In the genomic region with DNA sequence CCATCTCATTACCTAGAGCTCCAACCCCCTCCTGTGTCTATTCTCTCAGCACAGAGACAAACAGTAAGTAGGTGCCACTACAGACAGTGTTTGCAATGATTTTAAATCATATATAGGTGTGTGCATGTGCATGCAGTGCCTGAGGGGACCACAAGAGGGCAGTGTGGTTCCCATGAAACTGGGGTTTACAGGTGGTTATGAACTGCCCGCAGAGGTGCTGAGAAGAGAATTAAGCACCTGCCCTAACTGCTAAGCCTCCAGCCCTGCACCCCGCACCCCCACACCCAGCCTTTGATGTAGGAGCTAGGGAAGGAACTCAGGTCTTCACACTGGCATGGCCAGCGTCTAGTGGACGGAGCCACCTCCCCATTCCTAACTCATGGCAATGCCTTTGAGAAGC, we compare ENCODE assay signal across 8 mouse cellular contexts. TPM values are rescaled to one million over a fixed set of nuclear protein-coding genes. Genes with fewer than 3 reads are reported as not detected.
A peak's percentile ranks its signal among the peaks of the same experiment; 100 is the strongest.
DNase-seq lines count a peak whose midpoint lies in the region; TF ChIP-seq lines count a peak whose summit lies in the region.

No protein-coding gene starts in this region.

- intact Hi-C loops in left cerebral cortex, postnatal 14 days (cut with DNase I) = loop anchor here (5.0 to 10.0 kb wide), 2 partner anchors 96 to 208 kb away; no protein-coding TSS in a partner anchor

- TF ChIP-seq POLR2A in bone marrow, adult 2 months (IDR thresholded peaks at IDR 0.05; ENCODE audit: borderline replicate concordance, control insufficient read depth, low read depth, low read length) = no peak

- no peak overlapping the region for H3K4me3 ChIP-seq in bone marrow, adult 2 months (replicated peaks; ENCODE audit: control insufficient read depth, low read depth, low read length)

- peak; percentile 81 for TF ChIP-seq CTCF in bone marrow, adult 2 months (IDR thresholded peaks at IDR 0.05; ENCODE audit: control insufficient read depth, insufficient read depth, low read length)

- H3K27ac ChIP-seq in bone marrow, adult 2 months (ENCODE audit: control insufficient read depth, insufficient read depth, low read depth, low read length, poor library complexity) = no peak overlapping the region

- WGBS in bone marrow, adult 2 months = 52% methylated on average over 4 of the region's 4 CpGs

- no peaks in the 10 kb centered on the region for H3K4me1 ChIP-seq in bone marrow, adult 2 months (ENCODE audit: control insufficient read depth, insufficient read depth, low read length)

- DNase-seq in cerebellum, postnatal 10 days = peak; percentile 70 to 80
- no peak for DNase-seq in cerebellum, adult 11 months
- peak; percentile 41 to 45 for DNase-seq in left cerebral cortex, postnatal 14 days (ENCODE audit: low spot score in 2 of 2)
- DNase-seq in left cerebral cortex, adult 18-20 months (ENCODE audit: low spot score in 2 of 2) = no peak
- DNase-seq in kidney, postnatal 14 days = peak; percentile 52
- DNase-seq in ovary, postnatal 14 days (ENCODE audit: low spot score) = peak; percentile 56
- DNase-seq in frontal cortex, postnatal 14 days (ENCODE audit: low spot score in 2 of 2) = no peak

RNA-seq across cellular contexts. Expression of gene Guca1b, which starts 1.5 kb away (rescaled TPM):
- under 1 TPM; 0.72 to 0.77 TPM for total RNA-seq in left cerebral cortex, postnatal 14 days (2021)
- total RNA-seq in left cerebral cortex, adult 18-20 months (2021) = 1 to 10 TPM; 1.7 to 2.8 TPM
- polyA plus RNA-seq in bone marrow, adult 2 months (2011; ENCODE audit: insufficient read depth, insufficient read length, low replicate concordance, missing spikeins) = 0.61 and 1.2 TPM in 2 replicates

RNA-seq across cellular contexts. Expression of gene Guca1a, which starts 13.7 kb away (rescaled TPM):
- total RNA-seq in left cerebral cortex, postnatal 14 days (2021) = under 1 TPM in 1 of 2 experiments, not detected in 1; 0.40 TPM
- under 1 TPM in 1 of 2 experiments, not detected in 1; 0.40 TPM for total RNA-seq in left cerebral cortex, adult 18-20 months (2021)
- polyA plus RNA-seq in bone marrow, adult 2 months (2011; ENCODE audit: insufficient read depth, insufficient read length, low replicate concordance, missing spikeins) = 1.8 TPM in 1 of 2 replicates, not detected in the other

RNA-seq across cellular contexts. Expression of gene Mrps10, which starts 18.0 kb away (rescaled TPM):
- 10 to 100 TPM; 26.2 to 28.5 TPM for total RNA-seq in left cerebral cortex, postnatal 14 days (2021)
- total RNA-seq in left cerebral cortex, adult 18-20 months (2021) = 10 to 100 TPM; 30.0 to 33.6 TPM
- 18.4 and 31.9 TPM in 2 replicates for polyA plus RNA-seq in bone marrow, adult 2 months (2011; ENCODE audit: insufficient read depth, insufficient read length, low replicate concordance, missing spikeins)

RNA-seq across cellular contexts. Expression of gene AI661453, which starts 49.8 kb away (rescaled TPM):
- under 1 TPM; 0.23 to 0.59 TPM for total RNA-seq in left cerebral cortex, postnatal 14 days (2021)
- under 1 TPM; 0.46 to 0.54 TPM for total RNA-seq in left cerebral cortex, adult 18-20 months (2021)
- 0.30 and 0.68 TPM in 2 replicates for polyA plus RNA-seq in bone marrow, adult 2 months (2011; ENCODE audit: insufficient read depth, insufficient read length, low replicate concordance, missing spikeins)

RNA-seq across cellular contexts. Expression of gene 1700001C19Rik, which starts 50.5 kb away (rescaled TPM):
- total RNA-seq in left cerebral cortex, postnatal 14 days (2021) = not detected
- total RNA-seq in left cerebral cortex, adult 18-20 months (2021) = under 1 TPM in 1 of 2 experiments, not detected in 1; 0.21 TPM
- 1.4 and 1.5 TPM in 2 replicates for polyA plus RNA-seq in bone marrow, adult 2 months (2011; ENCODE audit: insufficient read depth, insufficient read length, low replicate concordance, missing spikeins)

Comparison
In these comparisons a context has a peak if more than half of its experiments do, and no peak if none do; other contexts are left out.
1. DNase-seq: peak in cerebellum, postnatal 10 days (2 of 2), left cerebral cortex, postnatal 14 days (2 of 2), kidney, postnatal 14 days (single experiment) and ovary, postnatal 14 days (single experiment); none in cerebellum, adult 11 months (single experiment), left cerebral cortex, adult 18-20 months (0 of 2) and frontal cortex, postnatal 14 days (0 of 2).